Mouse (Mus musculus): ENCODE data around the gene Ncl.

Ncl gene

GRCm38 (mm10) chr1:86358906-86359797 lies at the start of gene Ncl:
Ncl (minus strand) TSS chr1:86359400.
- peak; percentile 98 for DNase-seq (ENCODE audit: low read depth, low spot score)

- no peak for DNase-seq (ENCODE audit: low read depth, low spot score)
These were observed 49.3 kb upstream of the Ncl start for GRCm38 (mm10) chr1:86408515-86408914.

- DNase-seq (ENCODE audit: low read depth, low spot score), result no peak
These were observed 47.7 kb upstream of the Ncl start for GRCm38 (mm10) chr1:86406914-86407313.

GRCm38 (mm10) chr1:86406313-86406712 lies 47.1 kb upstream of the Ncl start:
- peak; percentile 57 for DNase-seq (ENCODE audit: low read depth, low spot score)

GRCm38 (mm10) chr1:86404834-86405233 lies 45.6 kb upstream of the Ncl start:
- no peak for DNase-seq (ENCODE audit: low read depth, low spot score)

GRCm38 (mm10) chr1:86400096-86400754 lies 41.0 kb upstream of the Ncl start:
- DNase-seq (ENCODE audit: low read depth, low spot score), result peak; percentile 32

- no peak for DNase-seq (ENCODE audit: low read depth, low spot score)
These were observed 40.1 kb upstream of the Ncl start for GRCm38 (mm10) chr1:86399322-86399721.

- no peak for DNase-seq (ENCODE audit: low read depth, low spot score)
These were observed 39.0 kb upstream of the Ncl start for GRCm38 (mm10) chr1:86398222-86398621.

GRCm38 (mm10) chr1:86397621-86398020 lies 38.4 kb upstream of the Ncl start:
- DNase-seq (ENCODE audit: low read depth, low spot score), result no peak

- DNase-seq (ENCODE audit: low read depth, low spot score), result no peak
These were observed 36.7 kb upstream of the Ncl start for GRCm38 (mm10) chr1:86395897-86396296.

- no peak for DNase-seq (ENCODE audit: low read depth, low spot score)
These were observed 35.0 kb upstream of the Ncl start for GRCm38 (mm10) chr1:86394246-86394645.

- no peak for DNase-seq (ENCODE audit: low read depth, low spot score)
These were observed 34.0 kb upstream of the Ncl start for GRCm38 (mm10) chr1:86393219-86393618.

GRCm38 (mm10) chr1:86391425-86391824 lies 32.2 kb upstream of the Ncl start:
- no peak for DNase-seq (ENCODE audit: low read depth, low spot score)

GRCm38 (mm10) chr1:86389230-86389629 lies 30.0 kb upstream of the Ncl start:
- peak; percentile 79 for DNase-seq (ENCODE audit: low read depth, low spot score)

- DNase-seq (ENCODE audit: low read depth, low spot score), result peak; percentile 44
These were observed 21.8 kb upstream of the Ncl start for GRCm38 (mm10) chr1:86381027-86381426.

GRCm38 (mm10) chr1:86379161-86379569 lies 20.0 kb upstream of the Ncl start:
- no peak for DNase-seq (ENCODE audit: low read depth, low spot score)

GRCm38 (mm10) chr1:86378662-86379061 lies 19.5 kb upstream of the Ncl start:
- DNase-seq (ENCODE audit: low read depth, low spot score), result no peak

- DNase-seq (ENCODE audit: low read depth, low spot score), result peak; percentile 67
These were observed 17.2 kb upstream of the Ncl start for GRCm38 (mm10) chr1:86376354-86376753.

GRCm38 (mm10) chr1:86371997-86372396 lies 12.8 kb upstream of the Ncl start:
- DNase-seq (ENCODE audit: low read depth, low spot score), result peak; percentile 74

- no peak for DNase-seq (ENCODE audit: low read depth, low spot score)
These were observed 8.9 kb upstream of the Ncl start for GRCm38 (mm10) chr1:86368086-86368485.

GRCm38 (mm10) chr1:86363671-86364070 lies 4.5 kb upstream of the Ncl start:
- DNase-seq (ENCODE audit: low read depth, low spot score), result peak; percentile 66

- no peak for DNase-seq (ENCODE audit: low read depth, low spot score)
These were observed 2.8 kb upstream of the Ncl start for GRCm38 (mm10) chr1:86361852-86362615.

Measured in 3T3-L1 (cell line).